Mouse (Mus musculus): ENCODE results near the gene Cldn7.

DNA sequence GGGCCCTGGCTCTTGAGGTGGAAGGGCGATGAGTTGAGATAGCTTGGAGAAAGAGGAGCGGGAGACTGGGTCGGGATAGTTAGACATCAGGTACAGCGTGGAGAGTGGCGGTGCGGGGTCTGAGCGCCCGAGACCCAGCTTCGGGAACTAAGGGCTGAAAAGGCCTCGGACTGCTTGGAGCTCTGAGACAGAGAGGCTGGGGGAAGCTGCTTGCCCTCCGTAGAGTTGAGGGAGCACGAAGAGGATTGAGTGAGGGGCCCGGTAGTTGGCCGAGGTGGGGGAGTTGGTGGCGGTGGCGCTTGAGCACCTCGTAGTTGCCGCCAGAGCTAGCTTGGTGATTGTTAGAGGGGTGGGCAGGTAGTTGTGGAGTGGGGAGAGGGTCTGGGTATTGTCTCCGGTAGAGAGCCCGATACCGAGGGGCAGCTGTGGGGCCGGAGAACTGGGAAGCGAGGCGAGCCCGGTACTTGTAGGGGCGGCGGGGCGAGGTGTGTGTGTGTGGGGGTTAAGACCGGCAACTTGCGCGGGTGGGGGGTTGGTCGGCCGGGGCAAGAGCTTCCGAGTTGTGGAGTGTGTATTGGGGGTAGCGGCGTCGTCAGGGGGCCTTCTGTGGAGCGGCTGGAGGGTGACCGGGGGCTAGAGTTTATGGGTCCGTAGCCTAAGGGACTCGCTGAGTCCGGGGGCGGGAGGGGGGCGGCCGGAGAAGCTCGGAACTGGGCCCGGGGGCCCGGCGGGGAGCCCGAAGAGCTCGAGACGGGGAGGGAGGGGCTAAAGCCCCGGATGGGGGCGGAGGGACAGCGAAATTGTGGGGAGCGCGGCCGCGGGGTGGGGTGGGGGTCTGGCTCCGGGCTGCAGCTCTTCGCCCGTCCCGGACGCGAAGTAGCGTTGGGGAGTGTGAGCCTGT, 31.8 kb downstream of the Cldn7 start:
- no peak for TF ChIP-seq CTCF (IDR thresholded peaks at IDR 0.05; ENCODE audit: insufficient read depth, low read depth, low read length)
- TF ChIP-seq POLR2A (IDR thresholded peaks at IDR 0.05; ENCODE audit: insufficient read depth, low read depth, low read length): no peak
